Mouse (Mus musculus) 3134 (cell line): ENCODE data around the gene Rxfp1.

Experiments
- DNase-seq: peaks from one replicate; pipeline ENCODE4 v3.0.0-alpha.2; 2011; ENCODE audit warnings: low spot score; ENCODE audit not compliant: insufficient read length; ENCODE audit errors: extremely low read depth

Gene Rxfp1

GRCm38 (mm10) chr3:79673082-79673481, 64.6 kb downstream of the Rxfp1 start:
- DNase-seq = no peak

GRCm38 (mm10) chr3:79672188-79672587, 65.5 kb downstream of the Rxfp1 start:
- no peak for DNase-seq

GRCm38 (mm10) chr3:79670556-79670955, 67.1 kb downstream of the Rxfp1 start:
- no peak for DNase-seq

- no peak for DNase-seq
These were observed 72.8 kb downstream of the Rxfp1 start for GRCm38 (mm10) chr3:79664787-79665408.

GRCm38 (mm10) chr3:79656682-79657081, 81.0 kb downstream of the Rxfp1 start:
- no peak for DNase-seq

- DNase-seq = no peak
These were observed 85.6 kb downstream of the Rxfp1 start for GRCm38 (mm10) chr3:79652129-79652528.

GRCm38 (mm10) chr3:79629416-79629730, 108.3 kb downstream of the Rxfp1 start, which contains the start of gene Etfdh:
Gene Etfdh, minus strand, starts transcription at chr3:79629500.
- DNase-seq = peak; percentile 92

GRCm38 (mm10) chr3:79628561-79629415, 108.9 kb downstream of the Rxfp1 start, which contains the start of gene 4930579G24Rik:
Gene 4930579G24Rik, plus strand, starts transcription at chr3:79629079.
- peak; percentile 98 for DNase-seq

GRCm38 (mm10) chr3:79628182-79628560, 109.5 kb downstream of the Rxfp1 start:
- DNase-seq = no peak

GRCm38 (mm10) chr3:79627484-79628181, 110.0 kb downstream of the Rxfp1 start:
- no peak for DNase-seq

- DNase-seq = no peak
These were observed 127.8 kb downstream of the Rxfp1 start for GRCm38 (mm10) chr3:79609886-79610285.

GRCm38 (mm10) chr3:79595468-79595867, 142.2 kb downstream of the Rxfp1 start:
- no peak for DNase-seq

GRCm38 (mm10) chr3:79591793-79592471, 145.7 kb downstream of the Rxfp1 start:
- no peak for DNase-seq
